Mouse (Mus musculus): ENCODE data around the gene P4ha3. TPM values are rescaled to one million over a fixed set of nuclear protein-coding genes. Genes with fewer than 3 reads are reported as not detected.
A peak's percentile ranks its signal among the peaks of the same experiment; 100 is the strongest.

Gene P4ha3
- total and polyA plus RNA-seq, 3 experiments: 0.35 TPM; not detected in 2

GRCm38 (mm10) chr7:100331269-100331668 is 45.9 kb downstream of the P4ha3 start:
- Histone ChIP-seq H3K27me3 (ENCODE audit: control insufficient read depth in 1 of 2, insufficient read depth in 2 of 2, low read length in 2 of 2) (no peaks in the 10 kb centered on the region), H3K4me1 (ENCODE audit: control insufficient read depth in 1 of 2, insufficient read depth in 2 of 2, low read length in 2 of 2) (peaks cover 11 to 13% of the 10 kb centered on the region in 2 experiments), H3K9me3 (replicated peaks; ENCODE audit: insufficient read depth, low read length) (no peaks in the 10 kb centered on the region), H3K4me3 (ENCODE audit: control insufficient read depth in 1 of 2, insufficient read depth in 1 of 2, low read depth in 2 of 2, low read length in 2 of 2) (no peak overlapping the region), H3K9ac (ENCODE audit: control insufficient read depth, low read depth, low read length, poor library complexity, severe bottlenecking) (no peak overlapping the region), H3K36me3 (ENCODE audit: control insufficient read depth in 1 of 2, insufficient read depth in 2 of 2, low read length in 2 of 2) (peaks cover 8% of the 10 kb centered on the region in 2 experiments), H3K79me2 (ENCODE audit: control insufficient read depth, insufficient read depth, low read length, poor library complexity) (no peaks in the 10 kb centered on the region), H3K27ac (ENCODE audit: control insufficient read depth, low read depth, low read length) (peak overlapping the region; percentile 13; the same call in 1 of the 2 replicates)
- peak; percentile 43 for DNase-seq (ENCODE audit: low read depth, low spot score)
- TF ChIP-seq TCF12 (IDR thresholded peaks at IDR 0.05; ENCODE audit: low read depth, low read length) (peak; percentile 63; the same call in 1 of the 2 replicates), GATA1 (IDR thresholded peaks at IDR 0.05; ENCODE audit: low read depth, low read length) (peak; percentile 68), GABPA (IDR thresholded peaks at IDR 0.05; ENCODE audit: low read depth, low read length) (no peak), RCOR1 (IDR thresholded peaks at IDR 0.05; ENCODE audit: low read depth, low read length) (no peak), CHD1 (IDR thresholded peaks at IDR 0.05; ENCODE audit: low read depth, low read length) (no peak), POLR2AphosphoS5 (IDR thresholded peaks at IDR 0.05; ENCODE audit: borderline replicate concordance, low read depth, low read length) (no peak), ELF1 (IDR thresholded peaks at IDR 0.05; ENCODE audit: low read depth, low read length) (no peak), MAX (IDR thresholded peaks at IDR 0.05; ENCODE audit: low read length) (no peak), BHLHE40 (IDR thresholded peaks at IDR 0.05; ENCODE audit: borderline replicate concordance, low read depth, low read length) (no peak), SMC3 (IDR thresholded peaks at IDR 0.05; ENCODE audit: low read depth, low read length) (no peak), EP300 (IDR thresholded peaks at IDR 0.05; ENCODE audit: low read depth in 1 of 2, low read length in 2 of 2) (peak; percentile 71 to 78), CHD2 (IDR thresholded peaks at IDR 0.05; ENCODE audit: low read length) (no peak), ZKSCAN1 (IDR thresholded peaks at IDR 0.05; ENCODE audit: low read depth, low read length) (no peak), POLR2A (IDR thresholded peaks at IDR 0.05; ENCODE audit: control insufficient read depth in 1 of 2, insufficient read depth in 1 of 2, low read depth in 1 of 2, low read length in 2 of 2, poor library complexity in 1 of 2) (no peak), ETS1 (IDR thresholded peaks at IDR 0.05; ENCODE audit: low read depth, low read length) (no peak), USF1 (IDR thresholded peaks at IDR 0.05; ENCODE audit: low read depth, low read length) (no peak), E2F4 (IDR thresholded peaks at IDR 0.05; ENCODE audit: borderline replicate concordance, low read depth, low read length) (no peak), ZNF384 (IDR thresholded peaks at IDR 0.05; ENCODE audit: low read depth, low read length) (no peak), HCFC1 (IDR thresholded peaks at IDR 0.05; ENCODE audit: low read depth, low read length) (no peak), MYB (IDR thresholded peaks at IDR 0.05; ENCODE audit: low read depth, low read length) (peak; percentile 33; the same call in 1 of the 2 replicates), NRF1 (IDR thresholded peaks at IDR 0.05; ENCODE audit: insufficient read depth, low read depth, low read length, poor library complexity, severe bottlenecking) (no peak), CTCF (IDR thresholded peaks at IDR 0.05 in 2 of 3, conservative IDR thresholded peaks at IDR 0.05 in 1 of 3; ENCODE audit: control insufficient read depth in 1 of 3, insufficient read depth in 1 of 3, low read depth in 2 of 3, low read length in 3 of 3, poor library complexity in 1 of 3, severe bottlenecking in 1 of 3) (no peak), ZC3H11A (IDR thresholded peaks at IDR 0.05; ENCODE audit: low read depth, low read length) (no peak)

Data from MEL (cell line).